ENCODE assay signal across 32 mouse cellular contexts in genomic region chr12:54992814-54993213, GRCm38 (mm10). TPM values are rescaled to one million over a fixed set of nuclear protein-coding genes. Genes with fewer than 3 reads are reported as not detected.
DNase-seq lines count a peak whose midpoint lies in the region; TF ChIP-seq lines count a peak whose summit lies in the region.
"Had no signal": no experiment of that assay in that cellular context is flagged by ENCODE, and none has a peak within 500 bp of the region (broad histone marks: within the 10 kb centered on the region; RNA-seq: fewer than 3 reads in every experiment).

No protein-coding gene starts in this region.

- dilution Hi-C loops in CH12.LX (cut with MboI; ENCODE audit: extremely low pct_ligation_motif_present, extremely low pct_unique_long_range_greater_than_20kb, low sequenced_read_pairs), result no loop called here

- no peak for TF ChIP-seq EP300 in CH12.LX (IDR thresholded peaks at IDR 0.05; ENCODE audit: low read length)

- H3K4me1 ChIP-seq in lung, adult 2 months (ENCODE audit: control insufficient read depth, insufficient read depth, low read length), result no peaks in the 10 kb centered on the region; the same call in 1 of the 2 replicates
- H3K4me1 ChIP-seq in CH12.LX (ENCODE audit: control insufficient read depth in 1 of 2, insufficient read depth in 2 of 2), result peaks cover 6 to 48% of the 10 kb centered on the region in 2 experiments
- H3K4me1 ChIP-seq: embryonic facial prominence, embryonic 15.5 days; forebrain, embryonic 15.5 days; limb, embryonic 10.5 days; neural tube, embryonic 12.5 days had no signal

- H3K4me3 ChIP-seq in lung, adult 2 months (replicated peaks; ENCODE audit: extremely low read depth, low read depth, low read length), result no peak overlapping the region
- no peak overlapping the region for H3K4me3 ChIP-seq in CH12.LX (replicated peaks in 1 of 3; ENCODE audit: low read depth in 2 of 3, low read length in 2 of 3, poor library complexity in 1 of 3)
- H3K4me3 ChIP-seq: embryonic facial prominence, embryonic 15.5 days; forebrain, embryonic 15.5 days; limb, embryonic 10.5 days; neural tube, embryonic 12.5 days had no signal

- H3K4me2 ChIP-seq in CH12.LX (ENCODE audit: insufficient read depth, low read depth, poor library complexity, severe bottlenecking), result peak overlapping the region; percentile 72
- H3K4me2 ChIP-seq: embryonic facial prominence, embryonic 15.5 days; forebrain, embryonic 15.5 days; hindbrain, embryonic 14.5 days; neural tube, embryonic 12.5 days had no signal

- 81% methylated on average over 3 of the region's 3 CpGs for WGBS in lung, adult 2 months

- TF ChIP-seq POLR2A in lung, adult 2 months (IDR thresholded peaks at IDR 0.05; ENCODE audit: borderline replicate concordance, extremely low read depth, low read depth, low read length), result no peak
- TF ChIP-seq POLR2A in CH12.LX (IDR thresholded peaks at IDR 0.05; ENCODE audit: low read depth, low read length), result no peak

- no peaks in the 10 kb centered on the region for H3K9me3 ChIP-seq in CH12.LX (replicated peaks; ENCODE audit: low read length)
- H3K9me3 ChIP-seq: embryonic facial prominence, embryonic 15.5 days; forebrain, embryonic 15.5 days; limb, embryonic 10.5 days; neural tube, embryonic 12.5 days had no signal

- no peaks in the 10 kb centered on the region for H3K27me3 ChIP-seq in CH12.LX (replicated peaks)
- H3K27me3 ChIP-seq: embryonic facial prominence, embryonic 15.5 days; forebrain, embryonic 15.5 days; neural tube, embryonic 12.5 days; Patski had no signal

- no peak overlapping the region for H3K9ac ChIP-seq in CH12.LX (ENCODE audit: insufficient read depth, low read depth)
- H3K9ac ChIP-seq: embryonic facial prominence, embryonic 15.5 days; forebrain, embryonic 15.5 days; hindbrain, embryonic 14.5 days; neural tube, embryonic 12.5 days had no signal

- in situ Hi-C loops in CH12.LX (cut with MboI; ENCODE audit: low pct_ligation_motif_present, low pct_unique_long_range_greater_than_20kb, low sequenced_read_pairs), result no loop called here

- TF ChIP-seq RAD21 in CH12.LX (IDR thresholded peaks at IDR 0.05; ENCODE audit: low read depth, low read length), result no peak

- no peaks in the 10 kb centered on the region for H3K36me3 ChIP-seq in CH12.LX (replicated peaks in 1 of 2; ENCODE audit: control insufficient read depth in 1 of 2, insufficient read depth in 1 of 2, low read length in 1 of 2)
- H3K36me3 ChIP-seq: embryonic facial prominence, embryonic 15.5 days; forebrain, embryonic 15.5 days; limb, embryonic 10.5 days; neural tube, embryonic 12.5 days had no signal

- DNase-seq in adrenal gland, adult 2 months, result peak; percentile 55
- DNase-seq in adrenal gland, postnatal 4 days (ENCODE audit: low spot score in 2 of 2), result no peak
- peak; percentile 25 to 32 for DNase-seq in lung, adult 18-20 months
- no peak for DNase-seq in lung, adult 2 months
- DNase-seq in CH12.LX (ENCODE audit: extremely low read depth), result no peak
- DNase-seq in gonadal fat pad, adult 2 months (ENCODE audit: low read depth), result peak; percentile 56
- no peak for DNase-seq in embryo, embryonic 11 days
- DNase-seq in embryo, embryonic 9.5 days (ENCODE audit: extremely low spot score), result no peak
- DNase-seq: cerebellum, adult 18-20 months; cerebellum, postnatal 14 days; gastrocnemius, postnatal 14 days; heart, postnatal 4 days; kidney, adult 8-10 months; kidney, postnatal 14 days; liver; midbrain, embryonic 14.5 days had no signal

- H3K27ac ChIP-seq in CH12.LX (ENCODE audit: insufficient read depth, low read depth), result no peak overlapping the region
- H3K27ac ChIP-seq: embryonic facial prominence, embryonic 15.5 days; forebrain, embryonic 15.5 days; hindbrain, embryonic 14.5 days; limb, embryonic 10.5 days; neural tube, embryonic 12.5 days had no signal

- TF ChIP-seq CTCF in lung, adult 2 months (IDR thresholded peaks at IDR 0.05; ENCODE audit: insufficient read depth, low read length), result no peak
- TF ChIP-seq CTCF in CH12.LX (conservative IDR thresholded peaks at IDR 0.05 in 1 of 2, IDR thresholded peaks at IDR 0.05 in 1 of 2; ENCODE audit: low read depth in 2 of 2, low read length in 2 of 2), result no peak

- no peaks in the 10 kb centered on the region for H3K79me2 ChIP-seq in CH12.LX (replicated peaks; ENCODE audit: control insufficient read depth, extremely low read depth, insufficient read depth, poor library complexity, severe bottlenecking)

TF ChIP-seq in CH12.LX, 34 proteins besides CTCF, POLR2A, EP300 and RAD21:
- TF ChIP-seq MAZ (IDR thresholded peaks at IDR 0.05; ENCODE audit: low read depth, low read length), result no peak
- no peak for TF ChIP-seq UBTF (IDR thresholded peaks at IDR 0.05; ENCODE audit: low read depth, low read length)
- TF ChIP-seq MYC (IDR thresholded peaks at IDR 0.05; ENCODE audit: low read depth, low read length), result no peak
- TF ChIP-seq MAFK (IDR thresholded peaks at IDR 0.05; ENCODE audit: insufficient replicate concordance, low read length), result no peak
- TF ChIP-seq ETS1 (conservative IDR thresholded peaks at IDR 0.05; ENCODE audit: low read depth, low read length), result no peak
- no peak for TF ChIP-seq PAX5 (IDR thresholded peaks at IDR 0.05; ENCODE audit: low read length)
- TF ChIP-seq JUND (conservative IDR thresholded peaks at IDR 0.05; ENCODE audit: low read depth, low read length), result no peak
- TF ChIP-seq NELFE (IDR thresholded peaks at IDR 0.05; ENCODE audit: low read depth, low read length), result no peak
- no peak for TF ChIP-seq MXI1 (IDR thresholded peaks at IDR 0.05; ENCODE audit: low read depth, low read length)
- no peak for TF ChIP-seq MEF2A (IDR thresholded peaks at IDR 0.05; ENCODE audit: borderline replicate concordance, low read depth, low read length)
- TF ChIP-seq NRF1 (IDR thresholded peaks at IDR 0.05; ENCODE audit: low read depth, low read length), result no peak
- TF ChIP-seq SIN3A (IDR thresholded peaks at IDR 0.05; ENCODE audit: low read length), result no peak
- TF ChIP-seq TBP (conservative IDR thresholded peaks at IDR 0.05; ENCODE audit: low read depth, low read length), result no peak
- TF ChIP-seq HCFC1 (IDR thresholded peaks at IDR 0.05; ENCODE audit: low read depth, low read length), result no peak
- TF ChIP-seq SMC3 (IDR thresholded peaks at IDR 0.05; ENCODE audit: low read depth, low read length), result no peak
- no peak for TF ChIP-seq GABPA (IDR thresholded peaks at IDR 0.05; ENCODE audit: insufficient replicate concordance, low read depth, low read length)
- TF ChIP-seq KAT2A (IDR thresholded peaks at IDR 0.05; ENCODE audit: insufficient replicate concordance, low read length), result no peak
- no peak for TF ChIP-seq CHD1 (IDR thresholded peaks at IDR 0.05; ENCODE audit: low read depth, low read length)
- no peak for TF ChIP-seq CHD2 (IDR thresholded peaks at IDR 0.05; ENCODE audit: low read length)

RNA-seq across cellular contexts. Expression of gene Gm20403, which starts 6.5 kb away (rescaled TPM):
- total RNA-seq in adrenal gland, adult 2 months (2021), result not detected
- polyA plus RNA-seq in adrenal gland, adult 2 months (2012; rRNA removed), result not detected in 2 replicates
- total RNA-seq in adrenal gland, postnatal 4 days (2021), result not detected
- polyA plus RNA-seq in lung, adult 2 months (2012; rRNA removed), result not detected in 2 replicates
- not detected in 2 replicates for total RNA-seq in CH12.LX (2012; rRNA removed)
- total RNA-seq in CH12.LX (2014; rRNA removed), result not detected in 2 replicates
- polyA plus RNA-seq in CH12.LX (2012; ENCODE audit: insufficient read length, low read depth), result not detected in 2 replicates
- polyA plus RNA-seq in gonadal fat pad, adult 2 months (2012; rRNA removed), result not detected in 2 replicates
- total RNA-seq: ES-E14; gastrocnemius, postnatal 14 days; heart, postnatal 4 days; layer of hippocampus, adult 18-20 months; layer of hippocampus, postnatal 25 days; megakaryocyte, adult 5-6 weeks had no signal
- polyA plus RNA-seq: CD4-positive, CD25-positive, alpha-beta regulatory T cell, adult 4 months; embryonic facial prominence, embryonic 15.5 days; forebrain, embryonic 15.5 days; heart, embryonic 16.5 days; hindbrain, embryonic 14.5 days; inflammation-experienced regulatory T-cells, adult 6 months; limb, embryonic 10.5 days; liver, embryonic 16.5 days; midbrain, embryonic 14.5 days; neural tube, embryonic 12.5 days; spleen, adult 2 months; testis, adult 2 months had no signal

RNA-seq across cellular contexts. Expression of gene Baz1a, which starts 21.3 kb away (rescaled TPM):
- total RNA-seq in adrenal gland, adult 2 months (2021), result 10 to 100 TPM; 16.5 to 37.6 TPM
- 0.44 and 1.4 TPM in 2 replicates for polyA plus RNA-seq in adrenal gland, adult 2 months (2012; rRNA removed)
- total RNA-seq in adrenal gland, postnatal 4 days (2021), result 10 to 100 TPM; 16.4 to 21.4 TPM
- polyA plus RNA-seq in lung, adult 2 months (2012; rRNA removed), result 2.7 and 5.5 TPM in 2 replicates
- total RNA-seq in CH12.LX (2012; rRNA removed) (41.7 and 51.2 TPM in 2 replicates), CH12.LX (2014; rRNA removed) (89.0 and 95.0 TPM in 2 replicates)
- 55.6 and 56.0 TPM in 2 replicates for polyA plus RNA-seq in CH12.LX (2012; ENCODE audit: insufficient read length, low read depth)
- 4.6 and 5.4 TPM in 2 replicates for polyA plus RNA-seq in gonadal fat pad, adult 2 months (2012; rRNA removed)

Comparison
In these comparisons a context has a peak if more than half of its experiments do, and no peak if none do; other contexts are left out.
1. DNase-seq: peak in adrenal gland, adult 2 months (single experiment), lung, adult 18-20 months (2 of 2) and gonadal fat pad, adult 2 months (single experiment); none in adrenal gland, postnatal 4 days (0 of 2), lung, adult 2 months (single experiment), CH12.LX (single experiment), embryo, embryonic 11 days (single experiment) and embryo, embryonic 9.5 days (single experiment).